Mouse (Mus musculus) urinary bladder, postnatal 25 days (tissue): ENCODE results near the gene Cdr2l.
A peak's percentile ranks its signal among the peaks of the same experiment; 100 is the strongest.

ENCODE experiments used
- DNase-seq: peaks from one replicate; pipeline ENCODE4 v3.0.0; 2022; ENCODE audit warnings: low spot score

Cdr2l gene

DNA sequence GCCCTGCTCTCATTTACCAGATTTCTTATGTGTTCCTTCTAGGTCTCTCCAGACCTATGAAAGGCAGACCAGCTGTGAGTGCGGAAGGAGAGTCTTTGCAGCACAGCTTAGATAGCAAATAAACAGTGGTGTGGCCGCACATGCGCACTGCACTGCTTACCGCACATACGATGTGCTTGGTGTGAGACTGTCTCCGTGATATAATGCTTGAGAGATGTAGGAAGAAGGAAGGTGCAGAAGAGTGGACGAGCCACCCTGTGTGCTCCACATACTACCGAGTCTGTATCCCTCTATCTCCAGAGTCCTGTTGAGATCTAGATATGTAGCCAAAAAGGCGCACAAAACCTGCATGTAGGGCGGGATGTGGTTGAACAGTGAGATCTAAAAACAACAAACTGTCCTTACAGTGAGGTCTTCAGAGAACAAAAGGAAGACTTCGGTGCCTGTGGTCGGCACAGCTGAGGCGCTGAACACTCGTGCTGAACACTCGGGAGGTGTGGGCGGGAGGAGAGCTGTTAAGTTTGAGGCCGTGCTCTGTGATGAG, 25.2 kb downstream of the Cdr2l start:
- no peak for DNase-seq

DNA sequence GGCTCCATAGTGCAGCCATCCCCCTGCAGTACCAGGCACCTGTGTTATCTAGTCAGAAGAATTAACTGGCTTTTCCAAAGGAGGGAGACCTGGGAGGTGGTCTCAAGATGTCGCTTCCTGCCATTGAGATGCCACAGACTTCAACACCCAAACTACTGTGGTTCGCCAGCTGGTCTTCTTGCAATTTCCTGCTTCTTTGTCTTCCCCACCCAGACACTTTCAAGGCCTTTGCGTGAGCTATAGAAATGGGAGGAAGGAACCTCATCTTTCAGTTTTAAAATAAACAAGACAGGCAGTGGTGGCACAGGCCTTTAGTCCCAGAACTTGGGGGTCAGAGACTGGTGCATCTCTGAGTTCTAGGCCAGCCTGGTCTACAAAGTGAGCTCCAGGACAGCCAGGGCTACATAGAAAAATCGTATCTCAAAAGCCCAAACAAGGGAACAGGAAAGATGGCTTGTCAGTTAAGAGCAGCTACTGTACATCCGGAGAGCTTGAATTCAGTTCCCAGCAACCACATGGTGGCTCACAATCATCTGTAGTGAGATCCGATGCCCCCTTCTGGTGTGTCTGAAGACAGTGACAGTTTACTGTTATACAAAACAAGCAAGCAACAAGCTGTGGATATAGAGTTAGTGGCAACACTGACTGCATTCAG, 26.7 kb downstream of the Cdr2l start:
- no peak for DNase-seq

DNA sequence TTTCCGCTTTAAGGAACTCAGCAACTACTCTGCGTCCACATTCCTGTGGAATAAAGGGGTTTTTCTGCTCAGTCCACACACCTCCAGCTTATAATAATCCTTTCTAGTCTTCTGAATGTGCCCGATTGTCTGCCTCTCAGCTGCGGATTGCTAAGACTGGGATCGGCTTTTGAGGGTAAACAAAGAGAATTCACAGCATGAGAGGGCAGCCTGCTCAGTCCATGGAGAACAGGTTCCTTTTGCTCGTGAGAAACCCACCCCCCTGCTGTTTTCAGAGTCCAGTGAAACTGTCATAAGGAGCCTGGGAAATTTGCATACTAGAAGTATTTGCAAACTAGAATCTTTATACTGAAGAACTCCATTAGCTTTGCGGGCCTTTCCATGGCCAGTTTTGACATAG, 27.8 kb downstream of the Cdr2l start:
- no peak for DNase-seq

DNA sequence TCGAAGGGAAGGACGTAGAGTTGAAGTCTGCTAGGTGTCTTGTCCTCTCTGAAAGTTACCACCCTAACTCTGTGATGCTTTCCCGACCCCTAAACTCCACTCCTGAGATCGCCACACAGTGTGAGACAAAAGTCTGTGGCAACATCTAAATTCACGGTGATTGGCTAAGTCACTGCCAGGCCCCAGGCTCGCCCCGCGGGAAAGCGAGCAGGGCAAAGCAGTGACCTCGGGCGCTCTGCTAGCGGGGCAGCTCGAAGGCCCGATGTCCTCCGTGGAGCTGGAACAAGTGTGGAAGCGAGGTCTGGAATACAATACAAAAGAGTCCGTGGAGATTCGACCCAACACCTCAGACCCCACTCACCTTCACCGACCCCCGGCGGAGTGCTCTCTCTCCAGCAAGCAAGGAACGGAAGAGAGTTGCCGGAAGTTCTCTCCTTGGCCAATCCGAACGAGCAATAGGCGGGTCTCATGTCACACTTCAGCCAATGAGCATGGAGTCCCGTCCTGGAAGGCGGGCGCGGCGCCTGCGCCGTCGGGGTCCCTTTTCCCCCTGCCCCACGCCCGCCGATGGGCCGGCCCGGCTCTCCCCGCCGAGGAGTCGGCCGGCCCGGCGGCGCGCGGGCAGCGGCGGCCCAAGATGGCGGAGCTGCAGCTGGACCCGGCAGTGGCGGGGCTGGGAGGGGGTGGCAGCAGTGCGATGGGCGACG, 38.0 kb downstream of the Cdr2l start, which contains the start of the genes Atp5h and Kctd2:
Gene Atp5h (minus strand): TSS at position 432 of the 707 bp plus-strand sequence.
Gene Kctd2 (plus strand): TSS at position 598 of the 707 bp plus-strand sequence.
- DNase-seq = peak; percentile 89

DNA sequence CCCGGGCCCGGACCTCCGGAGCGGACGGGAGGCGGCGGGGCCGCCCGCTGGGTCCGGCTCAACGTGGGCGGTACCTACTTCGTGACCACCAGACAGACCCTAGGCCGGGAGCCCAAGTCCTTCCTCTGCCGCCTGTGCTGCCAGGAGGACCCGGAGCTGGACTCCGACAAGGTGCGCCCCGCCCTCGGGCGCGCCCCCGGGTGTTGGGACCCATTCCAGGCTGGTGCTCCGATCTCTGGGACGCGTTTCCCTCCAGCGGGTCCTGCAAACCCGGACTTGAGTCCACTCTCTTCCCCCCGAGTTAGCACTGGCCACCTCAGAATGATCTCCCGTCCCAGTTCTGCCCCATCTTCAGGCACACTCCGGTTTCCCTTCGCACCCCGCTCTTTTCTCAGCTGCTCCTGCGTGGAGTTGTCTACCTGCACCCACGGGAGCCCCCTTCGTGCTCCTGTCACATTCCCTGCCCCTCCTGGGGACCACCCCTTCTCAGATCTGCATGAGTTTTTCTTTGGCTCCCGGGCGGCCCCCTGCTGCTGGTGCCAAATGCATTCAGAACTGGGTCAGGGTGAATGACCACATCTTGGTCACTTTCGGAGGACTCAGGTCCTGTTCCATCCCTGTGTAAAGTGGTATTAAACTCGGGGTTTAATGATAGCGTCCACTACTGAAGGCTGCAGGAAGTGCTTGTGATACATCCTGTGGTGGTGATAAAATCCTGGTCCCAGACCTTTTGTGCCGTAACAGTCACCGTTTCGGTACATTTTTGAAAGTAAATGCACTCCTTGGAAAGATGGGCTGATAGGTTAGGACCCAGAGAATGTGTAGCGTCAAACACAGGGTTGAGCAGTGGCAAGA, 38.8 kb downstream of the Cdr2l start:
- peak; percentile 65 for DNase-seq

DNA sequence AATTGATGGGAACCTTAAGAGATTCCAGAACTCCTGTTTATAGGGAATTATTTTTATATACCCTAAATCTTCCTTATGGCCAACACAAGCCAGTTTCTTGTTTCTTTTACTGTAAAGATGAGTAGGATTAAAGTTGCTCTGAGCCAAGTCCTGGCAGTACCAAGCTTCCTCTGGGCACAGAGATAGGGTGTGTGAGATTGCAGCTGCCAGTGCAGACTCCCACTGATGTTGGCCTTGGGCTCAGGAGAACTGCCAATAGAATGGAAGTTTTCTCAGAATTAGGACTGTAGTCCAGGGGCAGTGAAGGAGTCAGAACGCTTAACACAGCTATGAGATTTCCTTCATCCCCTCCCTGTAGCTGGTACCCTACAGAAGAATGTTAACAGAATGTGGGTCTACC, 39.6 kb downstream of the Cdr2l start:
- DNase-seq = no peak

DNA sequence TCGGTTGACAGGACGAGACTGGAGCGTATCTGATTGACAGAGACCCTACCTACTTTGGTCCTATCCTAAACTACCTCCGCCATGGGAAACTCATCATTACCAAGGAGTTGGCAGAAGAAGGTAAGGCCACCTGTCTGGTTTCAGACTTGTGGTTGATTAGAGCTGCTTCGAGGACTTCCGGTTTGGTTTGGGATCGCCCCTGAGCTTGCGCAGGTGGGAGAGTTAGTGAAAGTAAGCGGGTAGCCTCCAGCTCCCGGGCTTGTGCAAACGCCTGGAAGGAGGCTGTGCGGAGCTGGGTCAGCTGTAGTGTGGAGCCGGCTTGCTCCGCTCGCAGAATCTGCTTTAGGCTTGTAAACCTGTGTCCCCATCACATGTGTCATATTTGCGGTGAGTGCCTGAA, 40.3 kb downstream of the Cdr2l start:
- no peak for DNase-seq

DNA sequence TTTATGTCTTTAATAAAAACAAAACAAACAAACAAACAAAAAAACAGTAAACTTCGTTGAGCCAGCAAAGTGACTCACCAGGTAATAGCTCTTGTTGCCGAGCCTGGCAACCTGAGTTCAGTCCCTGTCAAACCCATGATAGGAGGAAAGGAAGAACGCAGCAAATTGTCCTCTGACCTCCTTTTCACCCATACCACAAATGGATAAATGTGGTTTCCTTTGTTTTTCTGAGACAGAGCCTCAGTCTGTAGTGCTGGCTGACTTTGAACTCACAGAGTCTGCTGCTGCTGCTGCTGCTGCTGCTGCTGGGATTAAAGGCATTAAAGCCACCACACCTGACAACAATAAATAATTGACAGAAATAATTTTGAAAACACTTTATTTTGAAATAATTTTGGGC, 41.4 kb downstream of the Cdr2l start:
- DNase-seq = no peak

DNA sequence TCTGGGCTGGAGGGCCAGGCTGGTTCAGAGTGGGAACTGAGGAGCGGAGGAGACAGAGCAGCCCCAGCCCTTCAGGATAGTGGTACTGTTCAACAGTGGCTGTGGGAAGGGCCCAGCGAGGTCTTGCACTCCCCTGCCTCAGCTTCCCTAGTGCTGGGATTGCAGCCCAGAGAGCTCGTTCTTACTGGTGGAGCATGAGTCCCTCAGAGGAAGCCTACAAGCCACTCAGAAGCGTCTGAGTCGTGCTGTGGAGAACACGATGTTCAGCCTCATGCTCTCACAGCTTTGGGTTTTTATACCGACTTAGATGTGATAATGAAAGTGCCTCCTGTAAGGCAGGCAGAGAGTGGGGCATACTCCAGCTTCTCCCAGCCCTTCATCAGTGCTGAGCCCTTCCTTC, 43.0 kb downstream of the Cdr2l start:
- DNase-seq = no peak

DNA sequence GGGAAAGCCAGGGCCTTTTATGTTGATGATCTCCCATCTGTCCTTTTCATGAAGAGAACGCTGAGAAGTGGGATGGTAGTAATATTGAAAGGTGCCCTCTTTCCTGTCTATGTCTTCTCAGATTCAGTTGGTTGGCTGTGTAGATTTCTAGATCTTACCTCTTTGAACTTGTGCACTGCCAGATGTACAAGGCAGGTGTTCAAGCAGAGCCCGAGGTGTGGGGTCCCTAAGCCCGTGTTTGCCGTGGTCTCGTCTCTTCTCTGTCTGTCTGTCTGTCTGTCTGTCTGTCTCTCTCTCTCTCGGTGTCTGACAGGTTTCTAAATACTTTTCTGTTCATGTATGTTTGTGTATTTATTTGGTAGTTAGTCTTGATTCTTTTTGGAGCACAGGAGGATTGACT, 44.0 kb downstream of the Cdr2l start:
- DNase-seq = no peak

DNA sequence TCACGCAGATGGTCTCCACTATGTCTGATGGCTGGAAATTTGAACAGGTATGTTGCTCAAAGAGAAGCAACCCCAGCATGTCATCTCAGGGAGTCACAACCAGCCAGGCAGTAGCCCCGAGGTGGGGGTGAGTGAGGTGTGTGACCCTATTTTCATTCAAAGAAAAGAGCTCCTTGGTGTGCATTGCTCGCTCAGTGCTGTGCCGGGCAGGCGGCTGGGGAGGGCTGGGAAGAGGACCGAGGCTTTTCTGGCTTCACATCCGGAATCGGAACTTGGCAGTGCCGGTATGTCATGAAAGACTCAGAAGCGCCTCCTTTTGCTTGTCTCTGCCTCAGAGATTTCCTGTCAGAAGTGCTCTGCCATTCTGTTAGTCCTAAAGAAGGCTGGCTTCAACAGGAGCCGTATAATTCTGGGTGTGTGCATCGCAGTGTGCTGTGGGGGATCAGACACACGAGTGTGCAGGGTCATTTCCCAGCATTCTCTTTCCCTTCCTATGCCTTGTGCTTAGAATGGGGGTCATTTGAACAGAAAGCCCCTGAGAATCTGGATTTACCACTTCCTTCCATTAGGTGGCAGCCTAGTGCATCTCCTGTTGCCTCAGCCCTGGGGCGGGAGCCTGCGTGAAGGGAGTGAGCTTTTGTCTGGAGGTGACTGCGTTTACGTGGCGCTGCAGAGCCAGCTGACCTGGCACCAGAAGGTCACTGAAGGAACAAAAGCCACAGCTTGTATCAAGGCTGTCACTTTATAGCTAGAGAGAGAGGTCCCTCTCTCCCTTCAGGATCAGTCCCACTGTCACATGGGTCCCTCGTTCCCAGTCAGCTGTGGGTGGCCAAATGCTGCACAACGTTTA, 46.0 kb downstream of the Cdr2l start:
- peak; percentile 41 for DNase-seq

DNA sequence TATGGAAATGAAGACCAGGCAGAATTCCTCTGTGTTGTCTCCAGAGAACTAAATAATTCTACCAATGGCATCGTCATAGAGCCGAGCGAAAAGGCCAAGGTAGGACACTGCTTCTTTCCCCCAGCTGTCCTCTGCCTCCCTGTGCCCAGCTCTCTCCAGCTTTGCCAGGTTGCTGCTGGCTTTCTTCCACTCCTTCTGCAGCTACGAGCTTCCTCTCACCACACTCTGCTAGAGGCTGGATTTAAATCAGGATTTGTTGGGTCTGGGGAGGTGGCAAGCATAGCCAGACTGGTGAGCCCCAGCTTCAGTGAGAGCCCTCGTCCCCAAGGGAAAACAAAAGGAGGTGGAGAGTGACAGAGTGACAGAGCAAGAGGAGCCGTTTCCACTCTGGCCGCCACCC, 47.6 kb downstream of the Cdr2l start:
- DNase-seq = no peak

DNA sequence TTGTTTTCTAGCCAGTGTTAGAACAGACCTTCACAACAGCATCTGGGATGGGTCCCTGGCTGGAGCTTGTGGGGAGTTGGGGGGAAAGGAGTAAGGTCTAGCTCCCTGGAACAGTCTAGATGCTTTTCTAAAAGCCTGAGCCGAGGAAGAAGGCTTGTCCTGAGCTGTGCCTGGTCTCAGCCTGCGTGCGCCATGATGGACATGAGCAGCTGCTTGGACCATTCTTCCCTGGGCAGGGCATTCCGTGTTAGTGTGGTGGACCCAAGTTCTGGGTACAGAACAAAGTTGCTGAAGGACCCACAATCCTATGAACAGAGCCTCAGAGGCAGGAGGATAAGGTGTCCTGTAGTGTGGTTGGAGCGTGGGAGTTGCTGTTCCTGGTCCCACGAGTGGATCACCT, 48.8 kb downstream of the Cdr2l start:
- no peak for DNase-seq

DNA sequence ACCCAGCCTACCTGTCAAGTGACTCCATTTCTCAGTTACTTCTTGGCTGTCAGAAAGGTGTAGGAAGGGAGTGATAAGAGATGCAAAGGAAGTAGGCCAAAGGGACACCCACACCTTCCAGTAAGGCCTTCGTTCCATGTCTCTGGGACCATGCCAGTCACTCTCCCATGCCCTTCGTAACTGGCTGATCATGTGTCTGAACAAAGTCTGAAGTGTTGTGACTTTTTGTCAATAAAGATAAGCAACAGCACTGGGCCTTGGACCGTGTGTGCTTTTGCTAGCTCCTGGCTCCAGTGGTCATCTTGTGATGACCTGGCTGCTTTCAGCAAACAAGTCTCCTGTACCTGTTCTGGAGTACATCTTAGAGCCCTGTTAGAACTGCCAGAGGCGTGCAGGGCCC, 51.1 kb downstream of the Cdr2l start:
- no peak for DNase-seq

DNA sequence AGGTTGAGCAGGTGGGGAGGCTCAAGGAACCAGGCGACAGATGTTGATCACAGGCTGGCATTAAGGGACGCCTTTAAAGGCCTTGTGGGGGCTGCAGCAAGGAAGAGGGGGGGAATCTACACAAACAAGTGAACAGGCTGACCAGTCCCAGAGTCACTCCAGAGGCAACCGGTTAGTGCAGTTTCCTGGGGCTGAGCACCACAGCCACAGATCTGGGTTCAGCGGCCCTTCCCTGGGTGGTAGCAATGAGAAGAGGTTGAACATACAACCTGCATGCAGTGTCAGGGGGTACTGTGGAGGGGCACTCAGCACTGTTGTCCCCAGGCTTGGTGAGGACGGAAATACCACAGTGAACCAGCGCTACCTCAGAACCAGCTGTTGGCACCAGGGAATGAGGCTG, 51.6 kb downstream of the Cdr2l start:
- no peak for DNase-seq

DNA sequence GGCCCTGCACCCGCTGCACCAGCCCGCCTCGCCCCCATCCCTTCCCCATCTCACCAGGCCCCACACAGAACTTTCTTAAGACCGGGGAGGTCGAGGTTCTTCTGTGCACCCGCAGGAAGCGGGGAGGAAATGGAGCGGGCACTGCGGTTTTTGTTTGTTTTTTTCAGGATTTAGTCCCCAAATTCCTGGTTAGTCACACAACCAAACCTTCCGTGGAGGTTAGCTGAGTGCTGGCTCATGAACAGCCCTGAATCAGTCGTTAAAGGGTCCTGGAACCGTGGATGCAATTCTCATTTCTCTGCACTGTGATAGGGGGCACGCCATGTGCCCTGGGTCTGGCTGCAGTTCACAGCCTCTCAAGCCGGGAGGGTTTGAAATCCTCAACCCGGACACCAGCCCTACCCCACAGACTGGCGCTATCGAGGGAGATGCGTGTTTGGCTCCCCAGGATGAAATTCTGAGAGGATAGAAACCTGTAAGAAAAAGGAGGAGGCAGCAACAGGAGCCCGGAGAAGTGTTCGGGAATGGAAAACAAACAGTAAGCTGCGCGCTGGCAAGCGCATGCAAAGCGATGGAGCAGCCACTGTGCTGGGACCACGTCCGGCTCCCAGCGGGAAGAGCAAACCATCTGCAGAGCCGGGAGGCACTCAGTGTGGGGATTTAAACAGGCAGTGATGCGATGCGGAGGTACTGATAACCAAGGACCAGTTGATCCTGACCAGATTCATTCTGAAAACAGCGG, 54.1 kb downstream of the Cdr2l start:
- DNase-seq = no peak

DNA sequence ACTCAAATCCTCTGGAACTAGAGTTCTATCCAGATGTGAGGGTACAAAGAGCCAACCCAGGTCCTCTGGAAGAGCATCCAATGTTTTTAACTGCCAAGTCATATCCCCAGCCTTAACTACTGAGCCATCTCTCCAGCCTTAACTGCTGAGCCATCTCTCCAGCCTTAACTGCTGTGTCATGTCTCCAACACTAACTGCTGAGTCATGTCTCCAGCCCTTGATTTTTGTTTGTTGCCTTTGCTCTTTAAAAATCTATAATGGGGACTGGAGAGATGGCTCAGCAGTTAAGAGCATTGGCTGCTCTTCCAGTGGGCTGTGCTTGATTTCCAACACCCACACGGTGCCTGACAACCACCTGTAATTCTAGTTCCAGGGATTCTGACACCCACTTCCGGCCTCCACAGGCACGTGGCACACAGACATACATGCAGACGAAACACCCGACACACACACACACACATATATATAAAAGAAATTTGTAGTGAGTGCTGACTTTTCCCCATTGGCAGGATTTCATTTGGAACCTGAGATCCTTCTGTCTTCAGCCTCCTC, 55.9 kb downstream of the Cdr2l start:
- no peak for DNase-seq

DNA sequence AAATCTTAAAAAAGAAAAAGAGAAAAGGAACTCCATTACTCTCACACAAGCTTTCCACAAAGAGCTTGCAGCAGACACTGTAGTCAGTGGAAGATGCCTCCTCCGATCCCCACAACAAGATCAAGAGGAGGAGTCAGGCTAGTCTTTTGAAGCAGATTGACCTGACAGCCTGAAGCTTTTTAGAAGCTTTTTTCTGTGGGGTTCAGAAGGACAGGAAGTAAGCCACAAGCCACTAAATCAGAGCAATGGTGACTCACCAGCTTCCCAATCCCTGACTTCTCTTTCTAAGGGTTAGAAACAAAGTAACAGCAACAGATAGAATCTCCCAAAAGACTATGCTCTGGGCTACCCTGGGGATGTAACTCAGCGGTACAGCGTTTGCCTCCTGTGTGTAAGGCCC, 57.6 kb downstream of the Cdr2l start:
- DNase-seq = no peak

DNA sequence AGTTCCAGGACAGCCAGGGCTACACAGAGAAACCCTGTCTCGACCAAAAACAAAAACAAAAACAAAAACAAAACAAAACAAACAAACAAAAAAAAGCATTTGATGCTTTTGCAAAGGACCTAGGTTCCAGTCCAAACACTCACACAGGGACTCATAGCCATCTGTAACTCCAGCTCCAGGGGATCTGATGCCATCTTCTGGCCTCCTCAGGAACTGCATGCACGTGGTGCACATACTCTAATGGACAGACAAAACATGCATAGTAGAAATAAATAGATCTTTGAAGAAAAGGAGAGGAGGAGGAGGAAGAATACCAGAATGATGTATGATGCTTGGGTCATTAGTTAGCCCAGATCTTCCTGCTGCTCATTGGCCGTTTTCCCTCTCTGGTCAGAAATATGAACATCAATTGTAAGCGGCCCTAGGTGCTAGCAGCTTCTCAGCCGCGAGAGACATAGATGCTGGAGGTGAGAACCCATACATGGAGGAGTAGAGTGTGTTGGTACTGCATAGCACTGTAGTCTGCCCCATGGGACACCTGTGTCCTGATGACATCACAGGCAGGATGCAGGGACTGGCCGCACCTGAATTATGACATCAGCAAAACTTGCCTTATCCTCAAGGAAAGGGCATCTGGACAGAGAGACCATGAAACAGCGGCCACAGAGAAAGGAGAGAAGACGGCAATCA, 58.3 kb downstream of the Cdr2l start, which contains the start of gene Trim80:
Gene Trim80 (plus strand): TSS at position 640 of the 690 bp plus-strand sequence.
- DNase-seq = no peak

DNA sequence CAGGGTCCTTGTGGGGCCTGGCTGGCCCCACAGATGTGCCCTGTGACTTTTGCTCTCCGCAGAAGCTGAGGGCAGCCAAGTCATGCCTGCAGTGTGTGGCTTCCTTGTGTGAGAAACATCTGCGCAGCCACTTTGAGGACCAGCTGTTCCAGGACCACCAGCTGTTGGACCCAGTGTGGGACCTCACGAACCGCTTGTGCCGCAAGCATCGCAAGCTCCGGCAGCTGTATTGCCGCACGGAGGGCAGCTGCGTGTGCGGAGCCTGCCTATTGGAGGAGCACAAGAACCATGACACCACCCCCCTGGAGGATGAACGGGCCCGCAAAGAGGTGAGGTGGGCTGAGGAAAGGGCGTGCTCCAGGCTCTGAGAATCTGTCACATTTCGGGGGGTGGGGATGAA, 59.7 kb downstream of the Cdr2l start:
- no peak for DNase-seq
